Mouse (Mus musculus) heart, postnatal 4 days (tissue): Measurements from ENCODE around the gene Lypla2. TPM values are rescaled to one million over a fixed set of nuclear protein-coding genes. Genes with fewer than 3 reads are reported as not detected.

Experiments
- DNase-seq: peaks from one replicate; pipeline ENCODE4 v3.0.0; 2021
- total RNA-seq, 2 experiments: library from RNA; stranded (reverse); gene quantifications; 2 replicates each; pipeline ENCODE4 v1.2.3; 2021

The Lypla2 gene
- total RNA-seq, 2 experiments from 2014 or later: 46.3 to 46.9 TPM

- DNase-seq: peak; percentile 98
These were observed 51.9 kb downstream of the Lypla2 start, which contains the start of gene Fuca1 for GRCm38 (mm10) chr4:135920304-135921241. Fuca1 (plus strand) TSS chr4:135920735.

DNA sequence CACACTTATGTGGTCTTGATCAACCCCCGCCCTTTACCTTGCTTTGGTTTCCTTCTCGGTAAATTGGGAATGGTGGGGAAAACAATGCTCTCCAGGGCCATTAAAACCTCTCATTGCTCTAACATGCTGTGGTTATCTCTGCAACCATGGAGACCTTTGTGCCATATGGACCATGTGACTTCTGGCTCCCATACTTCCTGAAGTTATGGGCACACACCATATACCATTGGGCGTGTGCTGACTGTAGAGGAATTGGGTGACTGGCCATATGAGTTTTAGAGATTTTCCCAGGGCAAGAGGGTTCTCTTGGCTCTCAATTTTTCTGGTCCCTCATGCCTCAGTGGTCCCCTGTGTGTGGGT, 53.2 kb downstream of the Lypla2 start:
- DNase-seq: no peak

GRCm38 (mm10) chr4:135918635-135919279, 53.7 kb downstream of the Lypla2 start:
- DNase-seq: no peak

Other genes with a start within 250 kb of the Lypla2 start
- gene Il22ra1, start 244.5 kb downstream of the Lypla2 start, total RNA-seq: under 1 TPM; 0.20 to 0.24 TPM
- 1 to 10 TPM in 1 of 2 experiments, under 1 TPM in 1; 0.76 to 1.1 TPM for gene Myom3, start 212.9 kb downstream of the Lypla2 start, total RNA-seq
- 10 to 100 TPM; 73.8 to 80.5 TPM for gene Srsf10, start 116.9 kb downstream of the Lypla2 start, total RNA-seq
- 10 to 100 TPM; 81.7 to 88.6 TPM for gene Pnrc2, start 98.8 kb downstream of the Lypla2 start, total RNA-seq
- gene Cnr2, start 77.2 kb downstream of the Lypla2 start, total RNA-seq: under 1 TPM; 0.68 to 0.74 TPM
- 10 to 100 TPM; 42.4 to 45.9 TPM for gene Fuca1, start 51.9 kb downstream of the Lypla2 start, total RNA-seq
- 10 to 100 TPM; 52.2 to 59.8 TPM for gene Hmgcl, start 26.2 kb downstream of the Lypla2 start, total RNA-seq
- 1 to 10 TPM; 7.6 to 9.8 TPM for gene Gale, start 8.9 kb downstream of the Lypla2 start, total RNA-seq
- gene Pithd1, start 14.6 kb upstream of the Lypla2 start, total RNA-seq: 10 to 100 TPM; 17.1 to 18.3 TPM
- gene Eloa, start 49.1 kb upstream of the Lypla2 start, total RNA-seq: 10 to 100 TPM; 38.4 to 38.5 TPM
- gene Rpl11, start 80.8 kb upstream of the Lypla2 start, total RNA-seq: 100 to 1,000 TPM; 395 to 405 TPM
- gene Id3, start 170.9 kb upstream of the Lypla2 start, total RNA-seq: 10 to 100 TPM; 96.2 to 97.8 TPM
- gene E2f2, start 199.8 kb upstream of the Lypla2 start, total RNA-seq: 1 to 10 TPM; 5.8 to 9.7 TPM
- 1 to 10 TPM; 3.3 to 3.7 TPM for gene Asap3, start 233.7 kb upstream of the Lypla2 start, total RNA-seq